Mouse (Mus musculus) kidney, embryonic 14.5 days (tissue): ENCODE measurements around the gene Prkcd. TPM values are rescaled to one million over a fixed set of nuclear protein-coding genes. Genes with fewer than 3 reads are reported as not detected.

ENCODE experiments used
- ATAC-seq: fragments of 200-750 bp; cut with Nextera tagmentation; 2 replicates; pipeline ENCODE4 v1.8.0; 2017; ENCODE audit warnings: moderate number of reproducible peaks, mild to moderate bottlenecking, moderate TSS enrichment, moderate library complexity; ENCODE audit not compliant: low FRiP score, low TSS enrichment
- H3K27ac ChIP-seq: fragments of 300-500 bp; sonication (generic); 2 replicates; pipeline ENCODE4 v1.5.1; 2014; ENCODE audit warnings: low read depth, mild to moderate bottlenecking, low read length, moderate library complexity, mixed read lengths
- H3K27me3 ChIP-seq: fragments of 300-500 bp; sonication (generic); 2 replicates; pipeline ENCODE4 v1.6.1; 2014; ENCODE audit warnings: mild to moderate bottlenecking, low read length; ENCODE audit not compliant: control insufficient read depth, insufficient read depth
- H3K36me3 ChIP-seq: fragments of 300-500 bp; sonication (generic); 2 replicates; pipeline ENCODE4 v1.6.1; 2014; ENCODE audit warnings: low read length, mixed read lengths; ENCODE audit not compliant: control insufficient read depth, insufficient read depth
- H3K4me1 ChIP-seq: fragments of 300-500 bp; sonication (generic); 2 replicates; pipeline ENCODE4 v1.6.1; 2014; ENCODE audit warnings: low read length, mixed read lengths; ENCODE audit not compliant: control insufficient read depth, insufficient read depth
- H3K4me2 ChIP-seq: fragments of 300-500 bp; sonication (generic); replicated peaks from 2 replicates; pipeline ENCODE4 v1.6.1; 2014; ENCODE audit warnings: low read depth, mild to moderate bottlenecking, low read length
- H3K4me3 ChIP-seq: fragments of 300-500 bp; sonication (generic); 2 replicates; pipeline ENCODE4 v1.5.1; 2014; ENCODE audit warnings: mild to moderate bottlenecking, low read length
- H3K9ac ChIP-seq: fragments of 300-500 bp; sonication (generic); 2 replicates; pipeline ENCODE4 v1.6.1; 2014; ENCODE audit warnings: low read depth, mild to moderate bottlenecking, low read length, moderate library complexity
- H3K9me3 ChIP-seq: fragments of 300-500 bp; sonication (generic); 2 replicates; pipeline ENCODE4 v1.6.1; 2016; ENCODE audit warnings: low read length; ENCODE audit not compliant: control insufficient read depth
- WGBS: fragments of 180-500 bp; shearing (Covaris S2); extraction: QIAGEN DNeasy Blood & Tissue Kit; methylation state at CpG from one replicate; pipeline ENCODE4 v1.1.7; 2014; 5-methylcytosine and 5-hydroxymethylcytosine counted together
- polyA plus RNA-seq: library from polyadenylated mRNA; unstranded; fragments of >200 nt; fragmentation: Nextera tagmentation; extraction: Ambion mirVana; gene quantifications from 2 replicates; pipeline ENCODE4 v1.2.1, GENCODE M21; 2014

Gene Prkcd
- polyA plus RNA-seq, 1 experiment from 2014 or later = 37.0 TPM

GRCm38 (mm10) chr14:30606817-30607216 is 19.2 kb downstream of the Prkcd start:
- H3K27me3 ChIP-seq = no peaks in the 10 kb centered on the region
- H3K9ac ChIP-seq = no peak overlapping the region
- no peak for ATAC-seq
- no peak overlapping the region for H3K4me3 ChIP-seq
- no peak overlapping the region for H3K4me2 ChIP-seq
- no peaks in the 10 kb centered on the region for H3K9me3 ChIP-seq
- no peak overlapping the region for H3K27ac ChIP-seq
- H3K36me3 ChIP-seq = peaks cover 32% of the 10 kb centered on the region
- 90% methylated on average over 5 of the region's 5 CpGs for WGBS
- no peaks in the 10 kb centered on the region for H3K4me1 ChIP-seq

GRCm38 (mm10) chr14:30597142-30597541 is 28.9 kb downstream of the Prkcd start:
- Histone ChIP-seq H3K9ac (no peak overlapping the region), H3K27me3 (no peaks in the 10 kb centered on the region), H3K27ac (no peak overlapping the region), H3K36me3 (peaks cover 42% of the 10 kb centered on the region), H3K4me1 (peaks cover 12% of the 10 kb centered on the region; the same call in 1 of the 2 replicates), H3K9me3 (no peaks in the 10 kb centered on the region), H3K4me2 (no peak overlapping the region), H3K4me3 (no peak overlapping the region)
- no peak for ATAC-seq
- WGBS = 80% methylated on average over 2 of the region's 2 CpGs

- Histone ChIP-seq H3K4me2 (no peak overlapping the region), H3K4me3 (no peak overlapping the region), H3K9me3 (no peaks in the 10 kb centered on the region), H3K27me3 (no peaks in the 10 kb centered on the region), H3K9ac (no peak overlapping the region), H3K27ac (no peak overlapping the region), H3K36me3 (peaks cover 35% of the 10 kb centered on the region), H3K4me1 (peaks cover 12% of the 10 kb centered on the region; the same call in 1 of the 2 replicates)
- ATAC-seq = no peak
- WGBS = 86% methylated on average over 3 of the region's 3 CpGs
These were observed 29.6 kb downstream of the Prkcd start for GRCm38 (mm10) chr14:30596407-30596806.

GRCm38 (mm10) chr14:30595576-30596313 is 30.3 kb downstream of the Prkcd start:
- 87% methylated on average over 8 of the region's 8 CpGs for WGBS
- Histone ChIP-seq H3K9ac (no peak overlapping the region), H3K9me3 (no peaks in the 10 kb centered on the region), H3K36me3 (peaks cover 29% of the 10 kb centered on the region), H3K4me3 (no peak overlapping the region), H3K27ac (no peak overlapping the region), H3K4me1 (peaks cover 12% of the 10 kb centered on the region; the same call in 1 of the 2 replicates), H3K4me2 (no peak overlapping the region), H3K27me3 (no peaks in the 10 kb centered on the region)
- ATAC-seq = no peak

- H3K36me3 ChIP-seq = peaks cover 24% of the 10 kb centered on the region
- H3K4me2 ChIP-seq = no peak overlapping the region
- peak overlapping the region; percentile 47; the same call in 1 of the 2 replicates for H3K27ac ChIP-seq
- no peaks in the 10 kb centered on the region for H3K9me3 ChIP-seq
- no peak overlapping the region for H3K4me3 ChIP-seq
- H3K9ac ChIP-seq = no peak overlapping the region
- WGBS = 44% methylated on average over 7 of the region's 7 CpGs
- H3K4me1 ChIP-seq = peaks cover 12% of the 10 kb centered on the region; the same call in 1 of the 2 replicates
- no peaks in the 10 kb centered on the region for H3K27me3 ChIP-seq
- peak; percentile 24; the same call in 1 of the 2 replicates for ATAC-seq
These were observed 31.8 kb downstream of the Prkcd start for GRCm38 (mm10) chr14:30594092-30594695.

- Histone ChIP-seq H3K9me3 (no peaks in the 10 kb centered on the region), H3K36me3 (peaks cover 17% of the 10 kb centered on the region), H3K27ac (peak overlapping the region; percentile 47; the same call in 1 of the 2 replicates), H3K4me2 (no peak overlapping the region), H3K4me1 (peaks cover 12% of the 10 kb centered on the region; the same call in 1 of the 2 replicates), H3K27me3 (no peaks in the 10 kb centered on the region), H3K9ac (no peak overlapping the region), H3K4me3 (no peak overlapping the region)
- 53% methylated on average over 11 of the region's 11 CpGs for WGBS
- ATAC-seq = peak; percentile 37; the same call in 1 of the 2 replicates
These were observed 32.5 kb downstream of the Prkcd start for GRCm38 (mm10) chr14:30593279-30594091.

- H3K27me3 ChIP-seq = no peaks in the 10 kb centered on the region
- no peak overlapping the region for H3K4me2 ChIP-seq
- H3K4me3 ChIP-seq = no peak overlapping the region
- peaks cover 21% of the 10 kb centered on the region; the same call in 1 of the 2 replicates for H3K4me1 ChIP-seq
- H3K36me3 ChIP-seq = peaks cover 6% of the 10 kb centered on the region; the same call in 1 of the 2 replicates
- no peaks in the 10 kb centered on the region for H3K9me3 ChIP-seq
- no peak overlapping the region for H3K9ac ChIP-seq
- WGBS = 11% methylated on average over 6 of the region's 6 CpGs
- ATAC-seq = peak; percentile 59; the same call in 1 of the 2 replicates
- no peak overlapping the region for H3K27ac ChIP-seq
These were observed 34.6 kb downstream of the Prkcd start for GRCm38 (mm10) chr14:30591417-30591816.

- Histone ChIP-seq H3K27me3 (no peaks in the 10 kb centered on the region), H3K4me2 (no peak overlapping the region), H3K9ac (no peak overlapping the region)
These were observed 35.1 kb downstream of the Prkcd start for GRCm38 (mm10) chr14:30590918-30591317.

More at GRCm38 (mm10) chr14:30590918-30591317, 35.1 kb downstream of the Prkcd start:
- no peaks in the 10 kb centered on the region for H3K9me3 ChIP-seq
- WGBS = 77% methylated on average over 7 of the region's 7 CpGs
- H3K27ac ChIP-seq = no peak overlapping the region
- no peak overlapping the region for H3K4me3 ChIP-seq
- no peak for ATAC-seq
- peaks cover 21% of the 10 kb centered on the region; the same call in 1 of the 2 replicates for H3K4me1 ChIP-seq
- peaks cover 3% of the 10 kb centered on the region; the same call in 1 of the 2 replicates for H3K36me3 ChIP-seq
